Mouse (Mus musculus): ENCODE data around the gene Ust. TPM values are rescaled to one million over a fixed set of nuclear protein-coding genes. Genes with fewer than 3 reads are reported as not detected.

The Ust gene
- polyA plus RNA-seq, 1 experiment from 2014 or later = 11.2 TPM

GRCm38 (mm10) chr10:8189331-8189981 lies 329.2 kb downstream of the Ust start:
- no peak for ATAC-seq (ENCODE audit: low FRiP score)
- H3K27me3 ChIP-seq (replicated peaks) = no peaks in the 10 kb centered on the region
- no peaks in the 10 kb centered on the region for H3K9me3 ChIP-seq (replicated peaks)
- H3K4me3 ChIP-seq (replicated peaks) = no peak overlapping the region
- no peak overlapping the region for H3K9ac ChIP-seq (replicated peaks)
- H3K27ac ChIP-seq (replicated peaks) = no peak overlapping the region
- WGBS = 84% methylated on average over 5 of the region's 5 CpGs
- H3K36me3 ChIP-seq = no peaks in the 10 kb centered on the region
- H3K4me2 ChIP-seq = no peak overlapping the region
- no peaks in the 10 kb centered on the region for H3K4me1 ChIP-seq

GRCm38 (mm10) chr10:8185586-8185985 lies 333.0 kb downstream of the Ust start:
- ATAC-seq (ENCODE audit: low FRiP score) = no peak
- Histone ChIP-seq H3K4me2 (no peak overlapping the region), H3K27me3 (replicated peaks) (no peaks in the 10 kb centered on the region), H3K4me1 (no peaks in the 10 kb centered on the region), H3K9ac (replicated peaks) (no peak overlapping the region), H3K27ac (replicated peaks) (no peak overlapping the region), H3K4me3 (replicated peaks) (no peak overlapping the region), H3K9me3 (replicated peaks) (no peaks in the 10 kb centered on the region), H3K36me3 (no peaks in the 10 kb centered on the region)
- WGBS = 87% methylated on average over 4 of the region's 4 CpGs

- no peak overlapping the region for H3K4me2 ChIP-seq
- H3K27me3 ChIP-seq (replicated peaks) = no peaks in the 10 kb centered on the region
- H3K4me3 ChIP-seq (replicated peaks) = no peak overlapping the region
- no peaks in the 10 kb centered on the region for H3K36me3 ChIP-seq
- H3K4me1 ChIP-seq = no peaks in the 10 kb centered on the region
- H3K27ac ChIP-seq (replicated peaks) = no peak overlapping the region
- no peak for ATAC-seq (ENCODE audit: low FRiP score)
- no peaks in the 10 kb centered on the region for H3K9me3 ChIP-seq (replicated peaks)
- 53% methylated on average over 9 of the region's 9 CpGs for WGBS
- no peak overlapping the region for H3K9ac ChIP-seq (replicated peaks)
Observed at GRCm38 (mm10) chr10:8184711-8185110, 333.9 kb downstream of the Ust start.

GRCm38 (mm10) chr10:8183171-8183570 lies 335.5 kb downstream of the Ust start:
- H3K27me3 ChIP-seq (replicated peaks) = no peaks in the 10 kb centered on the region
- no peaks in the 10 kb centered on the region for H3K9me3 ChIP-seq (replicated peaks)
- H3K9ac ChIP-seq (replicated peaks) = no peak overlapping the region
- no peak overlapping the region for H3K4me3 ChIP-seq (replicated peaks)
- no peak overlapping the region for H3K4me2 ChIP-seq
- WGBS = 37% methylated on average over 7 of the region's 7 CpGs
- H3K36me3 ChIP-seq = no peaks in the 10 kb centered on the region
- ATAC-seq (ENCODE audit: low FRiP score) = peak; percentile 61
- no peak overlapping the region for H3K27ac ChIP-seq (replicated peaks)
- no peaks in the 10 kb centered on the region for H3K4me1 ChIP-seq

- Histone ChIP-seq H3K4me3 (replicated peaks) (no peak overlapping the region), H3K4me1 (peaks cover 6% of the 10 kb centered on the region), H3K36me3 (no peaks in the 10 kb centered on the region), H3K4me2 (no peak overlapping the region), H3K27me3 (replicated peaks) (no peaks in the 10 kb centered on the region), H3K27ac (replicated peaks) (no peak overlapping the region), H3K9ac (replicated peaks) (no peak overlapping the region), H3K9me3 (replicated peaks) (no peaks in the 10 kb centered on the region)
- WGBS = 83% methylated on average over 4 of the region's 4 CpGs
- ATAC-seq (ENCODE audit: low FRiP score) = no peak
Observed at GRCm38 (mm10) chr10:8181596-8182185, 336.9 kb downstream of the Ust start.

- Histone ChIP-seq H3K4me1 (peaks cover 25% of the 10 kb centered on the region), H3K27me3 (replicated peaks) (no peaks in the 10 kb centered on the region), H3K27ac (replicated peaks) (no peak overlapping the region), H3K36me3 (no peaks in the 10 kb centered on the region), H3K4me2 (no peak overlapping the region), H3K9me3 (replicated peaks) (no peaks in the 10 kb centered on the region), H3K4me3 (replicated peaks) (no peak overlapping the region), H3K9ac (replicated peaks) (no peak overlapping the region)
- no peak for ATAC-seq (ENCODE audit: low FRiP score)
- WGBS = 66% methylated on average over 5 of the region's 5 CpGs
Observed at GRCm38 (mm10) chr10:8177618-8178017, 341.0 kb downstream of the Ust start.

- H3K4me3 ChIP-seq (replicated peaks) = no peak overlapping the region
- H3K27ac ChIP-seq (replicated peaks) = peak overlapping the region; percentile 68
- no peak overlapping the region for H3K9ac ChIP-seq (replicated peaks)
- 47% methylated on average over 13 of the region's 13 CpGs for WGBS
- H3K4me1 ChIP-seq = peaks cover 25% of the 10 kb centered on the region
- peak; percentile 38; the same call in 1 of the 2 replicates for ATAC-seq (ENCODE audit: low FRiP score)
- 0 out of 2 replicates have a peak overlapping the region, but pooled peaks have one; percentile 6 for H3K4me2 ChIP-seq
- H3K9me3 ChIP-seq (replicated peaks) = no peaks in the 10 kb centered on the region
- H3K27me3 ChIP-seq (replicated peaks) = no peaks in the 10 kb centered on the region
- H3K36me3 ChIP-seq = no peaks in the 10 kb centered on the region
Observed at GRCm38 (mm10) chr10:8176351-8177053, 342.1 kb downstream of the Ust start.

GRCm38 (mm10) chr10:8176008-8176350 lies 342.6 kb downstream of the Ust start:
- Histone ChIP-seq H3K4me1 (peaks cover 25% of the 10 kb centered on the region), H3K4me3 (replicated peaks) (no peak overlapping the region), H3K27ac (replicated peaks) (peak overlapping the region; percentile 68), H3K9ac (replicated peaks) (no peak overlapping the region), H3K4me2 (no peak overlapping the region), H3K27me3 (replicated peaks) (no peaks in the 10 kb centered on the region), H3K9me3 (replicated peaks) (no peaks in the 10 kb centered on the region), H3K36me3 (no peaks in the 10 kb centered on the region)
- WGBS = 48% methylated on average over 3 of the region's 3 CpGs
- no peak for ATAC-seq (ENCODE audit: low FRiP score)

GRCm38 (mm10) chr10:8174697-8175096 lies 343.9 kb downstream of the Ust start:
- no peak overlapping the region for H3K4me2 ChIP-seq
- peaks cover 25% of the 10 kb centered on the region for H3K4me1 ChIP-seq
- no peak overlapping the region for H3K4me3 ChIP-seq (replicated peaks)
- H3K9ac ChIP-seq (replicated peaks) = no peak overlapping the region
- H3K27ac ChIP-seq (replicated peaks) = no peak overlapping the region
- 80% methylated on average over 2 of the region's 2 CpGs for WGBS
- no peaks in the 10 kb centered on the region for H3K9me3 ChIP-seq (replicated peaks)
- 0 out of 2 replicates have a peak, but pooled peaks have one; percentile 42 for ATAC-seq (ENCODE audit: low FRiP score)
- H3K36me3 ChIP-seq = no peaks in the 10 kb centered on the region
- no peaks in the 10 kb centered on the region for H3K27me3 ChIP-seq (replicated peaks)

GRCm38 (mm10) chr10:8174230-8174629 lies 344.4 kb downstream of the Ust start:
- ATAC-seq (ENCODE audit: low FRiP score) = peak; percentile 69; the same call in 1 of the 2 replicates
- no peaks in the 10 kb centered on the region for H3K36me3 ChIP-seq
- no peak overlapping the region for H3K9ac ChIP-seq (replicated peaks)
- no peaks in the 10 kb centered on the region for H3K9me3 ChIP-seq (replicated peaks)
- no peak overlapping the region for H3K4me3 ChIP-seq (replicated peaks)
- H3K4me2 ChIP-seq = no peak overlapping the region
- no peaks in the 10 kb centered on the region for H3K27me3 ChIP-seq (replicated peaks)
- H3K27ac ChIP-seq (replicated peaks) = no peak overlapping the region
- 27% methylated on average over 7 of the region's 7 CpGs for WGBS
- peaks cover 25% of the 10 kb centered on the region for H3K4me1 ChIP-seq

- 76% methylated on average over 3 of the region's 3 CpGs for WGBS
Observed at GRCm38 (mm10) chr10:8173032-8173431, 345.6 kb downstream of the Ust start.

GRCm38 (mm10) chr10:8171556-8171955 lies 347.1 kb downstream of the Ust start:
- Histone ChIP-seq H3K9me3 (replicated peaks) (peaks cover 6% of the 10 kb centered on the region; the same call in 1 of the 2 replicates), H3K4me2 (no peak overlapping the region), H3K9ac (replicated peaks) (no peak overlapping the region), H3K4me3 (replicated peaks) (no peak overlapping the region), H3K27ac (replicated peaks) (no peak overlapping the region), H3K27me3 (replicated peaks) (no peaks in the 10 kb centered on the region), H3K4me1 (peaks cover 18% of the 10 kb centered on the region), H3K36me3 (no peaks in the 10 kb centered on the region)
- 93% methylated on average over 11 of the region's 11 CpGs for WGBS
- ATAC-seq (ENCODE audit: low FRiP score) = no peak

More at GRCm38 (mm10) chr10:8173032-8173431, 345.6 kb downstream of the Ust start:
- H3K4me2 ChIP-seq = no peak overlapping the region
- H3K9me3 ChIP-seq (replicated peaks) = no peaks in the 10 kb centered on the region
- no peak overlapping the region for H3K27ac ChIP-seq (replicated peaks)
- peaks cover 25% of the 10 kb centered on the region for H3K4me1 ChIP-seq
- H3K27me3 ChIP-seq (replicated peaks) = no peaks in the 10 kb centered on the region
- no peak for ATAC-seq (ENCODE audit: low FRiP score)
- H3K9ac ChIP-seq (replicated peaks) = no peak overlapping the region
- no peaks in the 10 kb centered on the region for H3K36me3 ChIP-seq
- H3K4me3 ChIP-seq (replicated peaks) = no peak overlapping the region
